Mouse (Mus musculus) ovary, postnatal 36 days (tissue): ENCODE data around the gene Gm128.
"Not testable (repeated sequence)": the region's sequence is repeated elsewhere in the genome, so short reads cannot be mapped to it uniquely, and the experiment has no call there.

Source experiments
- DNase-seq: peaks from one replicate; pipeline ENCODE4 v3.0.0; 2022; ENCODE audit warnings: low spot score, mixed read lengths

The Gm128 gene

DNA sequence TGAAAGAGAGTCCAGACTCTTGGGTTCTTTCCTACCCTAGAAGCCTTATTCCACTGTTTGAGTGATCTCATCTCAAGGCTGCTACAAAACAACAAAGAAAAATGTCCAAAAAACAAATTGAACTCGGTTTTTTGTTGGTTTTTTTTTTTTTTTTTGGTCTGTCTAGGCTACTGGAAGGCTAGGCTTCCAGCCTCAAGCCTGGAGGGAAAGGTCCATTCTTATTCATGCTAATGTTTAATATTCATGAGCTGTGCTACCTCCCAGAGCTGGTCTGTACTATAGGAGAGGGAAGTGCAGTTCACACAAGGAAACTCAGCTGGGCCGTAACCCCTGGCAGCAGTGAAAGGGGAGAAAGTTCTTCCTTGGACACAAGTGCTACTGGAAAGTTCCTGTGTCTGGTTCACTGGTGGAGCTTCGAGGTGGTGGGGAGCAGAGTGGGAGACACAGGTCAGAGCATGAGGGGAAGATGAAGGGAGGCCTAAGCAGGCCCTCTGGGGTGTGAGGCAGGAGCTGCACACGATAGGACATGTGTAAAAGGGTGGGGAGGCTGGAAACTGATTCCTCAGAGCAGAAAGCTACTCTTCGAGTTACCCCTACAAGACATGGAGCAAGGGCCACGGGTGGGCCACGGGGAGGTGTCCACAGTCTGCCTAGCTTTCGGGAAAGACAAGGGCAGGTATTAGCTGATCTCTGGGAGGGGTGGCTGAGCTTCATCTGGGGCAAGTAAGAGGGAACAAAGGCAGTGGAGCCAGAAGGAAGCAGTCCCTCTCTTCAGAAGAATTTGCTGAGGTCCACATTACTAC lies 10.7 kb downstream of the Gm128 start:
- DNase-seq = no peak

DNA sequence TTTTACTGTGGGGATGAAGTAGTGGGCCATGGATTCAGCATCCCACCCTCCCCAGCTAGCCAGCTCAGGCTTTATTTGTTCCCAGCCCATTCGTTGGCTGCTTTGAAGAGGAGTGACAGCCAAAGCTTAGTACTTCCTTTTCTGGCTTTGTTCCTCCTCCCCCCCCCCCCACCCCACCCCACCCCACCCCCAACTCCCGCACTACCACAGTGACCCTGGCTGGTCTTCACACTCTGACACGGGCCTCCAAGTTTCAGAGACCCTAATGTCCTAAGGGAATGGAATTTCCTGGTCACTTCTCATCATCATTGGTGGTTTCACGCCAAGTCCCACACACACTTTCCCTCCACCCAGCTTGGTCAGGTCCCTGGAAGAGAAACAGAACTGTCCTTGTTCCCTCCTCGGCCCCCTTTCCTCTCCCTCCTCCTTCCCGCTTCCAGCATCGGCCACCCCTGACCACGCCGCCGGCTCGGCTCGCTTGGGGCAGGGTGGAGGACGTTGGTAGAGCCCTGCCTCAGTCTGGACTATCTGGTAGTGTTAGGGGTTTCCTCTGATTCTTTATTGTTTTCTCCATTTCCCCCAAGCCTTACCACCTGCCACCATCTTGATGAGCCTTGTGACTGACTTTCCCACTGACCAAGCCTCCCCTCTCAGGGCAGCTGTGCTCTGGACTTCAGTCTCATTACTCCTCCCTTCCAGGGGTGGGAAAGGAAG lies 11.5 kb downstream of the Gm128 start:
- peak; percentile 52 for DNase-seq

DNA sequence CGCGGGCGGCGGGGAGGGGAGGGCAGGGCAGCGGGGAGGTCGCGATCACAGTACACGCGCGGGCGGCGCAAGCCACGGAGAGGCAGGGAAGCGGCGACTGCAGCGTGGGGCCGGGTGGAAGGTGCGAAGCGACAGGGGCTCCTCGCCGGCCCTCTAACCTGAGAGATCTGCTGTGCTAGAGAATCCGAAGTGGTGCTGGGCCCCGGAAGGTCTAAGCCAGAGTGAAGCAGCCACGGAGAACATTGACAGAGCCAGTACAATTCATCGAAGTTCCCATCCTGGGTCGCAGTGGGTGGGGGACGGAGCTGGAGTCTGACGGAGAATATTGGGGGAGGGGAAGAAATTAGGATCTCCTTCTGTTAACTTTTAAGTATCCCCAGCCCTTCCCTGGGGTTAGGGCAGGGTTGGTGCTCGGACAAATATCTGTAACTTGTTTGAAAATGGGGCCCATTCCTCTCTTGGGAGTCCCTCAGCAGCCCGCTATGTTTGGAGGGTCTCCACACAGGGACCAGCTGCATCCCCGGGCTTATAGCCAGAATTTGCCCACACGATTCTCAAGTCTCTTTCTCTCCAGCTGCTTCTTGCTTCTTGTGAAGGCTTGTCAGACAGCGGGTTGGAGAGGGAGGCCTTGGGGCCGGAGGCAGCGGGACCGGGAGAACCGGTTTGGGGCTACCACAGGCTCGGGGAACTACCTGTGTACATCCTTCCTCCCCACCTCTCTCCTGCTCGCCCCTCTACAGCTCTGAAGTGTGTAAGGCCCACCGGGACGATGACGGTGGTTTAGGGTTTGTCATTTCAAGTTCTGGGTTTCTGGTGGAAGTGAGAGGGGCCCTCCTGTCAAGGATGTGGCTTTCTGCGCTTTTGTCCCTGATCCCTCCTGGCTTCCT lies 12.3 kb downstream of the Gm128 start:
- peak; percentile 45 for DNase-seq

DNA sequence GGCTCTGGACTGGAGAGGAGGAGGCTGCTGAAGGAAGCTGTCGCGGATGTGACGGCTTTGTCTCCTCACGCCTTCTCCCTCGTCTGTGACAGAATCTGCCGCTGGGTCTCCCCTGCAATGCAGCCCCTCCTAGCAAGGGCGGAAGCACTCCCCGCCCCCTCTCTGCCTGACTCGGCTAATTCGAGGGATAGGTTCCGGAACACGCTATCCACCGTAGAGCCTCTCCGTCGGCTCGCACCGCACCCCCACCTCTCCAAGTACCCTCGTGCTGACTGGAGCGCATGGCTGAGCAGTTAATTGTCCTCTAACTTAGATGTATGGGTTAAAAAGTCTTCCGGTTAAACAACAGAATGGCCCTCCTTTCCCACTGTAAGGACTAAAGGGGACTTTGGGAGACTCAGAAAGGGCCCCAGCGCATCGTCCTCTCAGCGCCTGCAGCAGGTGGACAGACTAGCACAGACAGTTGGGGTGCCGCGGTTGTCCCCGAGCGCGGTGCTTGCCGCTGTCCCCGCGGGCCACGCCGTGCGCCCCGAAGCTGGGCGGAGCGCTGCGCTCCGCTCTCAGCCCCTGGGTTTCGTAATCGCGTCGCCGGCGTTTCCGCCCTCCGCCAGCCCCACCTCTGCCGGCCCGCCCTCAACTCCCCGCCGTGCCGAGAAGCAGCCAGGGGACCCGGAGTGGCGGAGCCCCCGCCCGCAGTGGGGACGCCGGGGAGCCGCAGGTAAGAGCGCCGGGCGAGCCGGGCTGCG lies 13.1 kb downstream of the Gm128 start, which contains the start of gene Cdc42se1:
Cdc42se1 (plus strand) TSS at position 585 of the 746 bp plus-strand sequence.
- DNase-seq = peak; percentile 87

DNA sequence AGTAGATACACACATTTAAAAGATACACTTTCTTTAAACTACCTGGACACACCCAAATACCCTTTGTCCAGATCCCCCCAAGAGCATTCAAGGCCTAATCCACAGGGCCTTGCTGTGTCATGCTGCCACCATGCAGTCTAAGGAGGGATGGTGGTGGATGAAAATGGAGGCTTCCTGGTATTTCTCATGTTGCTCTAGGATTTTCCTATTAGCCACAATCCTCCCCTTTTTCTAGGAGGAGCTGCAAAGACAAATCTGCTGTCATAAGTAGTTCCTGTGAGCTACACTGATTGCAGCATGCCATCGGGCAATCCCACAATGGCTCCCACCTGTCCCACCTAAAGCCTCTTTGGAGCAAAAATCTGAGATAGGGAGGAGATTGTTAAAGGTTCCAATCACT lies 14.2 kb downstream of the Gm128 start:
- DNase-seq = no peak

DNA sequence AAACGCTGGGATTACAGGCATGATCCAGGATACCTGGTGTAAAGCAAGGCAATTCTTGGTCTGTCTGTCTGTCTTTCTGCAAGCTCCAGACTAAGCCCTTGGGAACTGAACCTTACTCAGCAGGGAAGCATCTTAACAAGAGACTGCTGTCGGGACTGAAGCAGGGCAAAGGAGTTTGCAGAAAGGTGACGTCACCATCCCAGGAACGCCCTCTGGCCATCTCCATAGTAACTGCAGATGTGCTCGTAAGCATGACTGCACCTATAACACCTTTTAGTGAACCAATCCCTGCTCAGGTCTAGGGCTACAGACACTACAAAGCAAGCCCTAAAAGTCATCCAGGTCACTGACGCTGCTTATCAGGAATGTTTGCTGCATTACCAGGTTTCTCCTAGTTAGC lies 17.1 kb downstream of the Gm128 start:
- no peak for DNase-seq

DNA sequence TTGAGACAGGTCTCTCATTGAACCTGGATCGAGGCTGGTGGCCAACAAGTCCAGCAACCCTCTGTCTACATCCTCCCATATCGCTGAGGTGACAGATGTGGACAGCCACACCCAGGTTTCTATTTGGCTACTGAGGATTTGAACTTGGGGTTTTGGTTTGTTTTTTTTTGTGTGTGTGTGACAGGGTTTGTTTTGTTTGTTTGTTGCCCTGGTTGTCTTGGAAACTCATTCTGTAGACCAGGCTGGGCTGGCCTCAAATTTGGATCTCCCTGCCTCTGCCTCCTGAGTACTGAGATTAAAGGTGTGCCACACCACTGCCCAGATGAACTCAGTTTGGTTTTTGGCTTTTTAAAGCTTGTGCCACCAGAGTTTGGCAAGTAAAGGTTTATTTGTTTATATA lies 18.4 kb downstream of the Gm128 start:
- no peak for DNase-seq

DNA sequence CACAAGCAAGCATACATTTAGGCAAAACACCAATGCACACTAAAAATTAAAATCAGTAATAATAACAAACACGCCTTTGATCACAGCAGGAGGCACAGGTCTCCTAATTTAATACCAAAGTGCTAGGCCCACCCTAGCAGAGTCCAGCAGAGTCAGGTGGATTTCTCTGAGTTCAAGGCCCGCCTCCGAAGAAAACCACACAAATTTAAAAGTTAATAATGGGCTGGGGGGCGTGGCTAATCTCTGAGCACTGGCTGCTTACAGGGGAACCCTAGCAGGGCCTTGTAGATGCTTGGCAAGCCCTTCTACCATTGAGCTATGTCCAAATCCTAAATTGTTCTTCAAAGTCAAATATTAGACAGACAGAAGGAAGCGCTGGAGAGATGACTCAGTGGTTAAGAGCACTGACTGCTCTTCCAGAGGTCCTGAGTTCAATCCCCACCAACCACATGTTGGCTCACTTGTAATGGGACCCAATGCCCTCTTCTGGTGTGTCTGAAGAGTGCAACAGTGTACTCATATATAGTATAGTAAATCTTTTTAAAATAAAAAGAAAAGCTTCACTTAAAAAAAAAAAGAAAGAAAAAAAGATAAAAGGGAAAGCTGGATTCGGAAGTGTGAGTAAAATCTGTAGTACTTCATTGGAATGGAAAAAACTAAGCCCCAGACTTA lies 22.8 kb downstream of the Gm128 start:
- no peak for DNase-seq

DNA sequence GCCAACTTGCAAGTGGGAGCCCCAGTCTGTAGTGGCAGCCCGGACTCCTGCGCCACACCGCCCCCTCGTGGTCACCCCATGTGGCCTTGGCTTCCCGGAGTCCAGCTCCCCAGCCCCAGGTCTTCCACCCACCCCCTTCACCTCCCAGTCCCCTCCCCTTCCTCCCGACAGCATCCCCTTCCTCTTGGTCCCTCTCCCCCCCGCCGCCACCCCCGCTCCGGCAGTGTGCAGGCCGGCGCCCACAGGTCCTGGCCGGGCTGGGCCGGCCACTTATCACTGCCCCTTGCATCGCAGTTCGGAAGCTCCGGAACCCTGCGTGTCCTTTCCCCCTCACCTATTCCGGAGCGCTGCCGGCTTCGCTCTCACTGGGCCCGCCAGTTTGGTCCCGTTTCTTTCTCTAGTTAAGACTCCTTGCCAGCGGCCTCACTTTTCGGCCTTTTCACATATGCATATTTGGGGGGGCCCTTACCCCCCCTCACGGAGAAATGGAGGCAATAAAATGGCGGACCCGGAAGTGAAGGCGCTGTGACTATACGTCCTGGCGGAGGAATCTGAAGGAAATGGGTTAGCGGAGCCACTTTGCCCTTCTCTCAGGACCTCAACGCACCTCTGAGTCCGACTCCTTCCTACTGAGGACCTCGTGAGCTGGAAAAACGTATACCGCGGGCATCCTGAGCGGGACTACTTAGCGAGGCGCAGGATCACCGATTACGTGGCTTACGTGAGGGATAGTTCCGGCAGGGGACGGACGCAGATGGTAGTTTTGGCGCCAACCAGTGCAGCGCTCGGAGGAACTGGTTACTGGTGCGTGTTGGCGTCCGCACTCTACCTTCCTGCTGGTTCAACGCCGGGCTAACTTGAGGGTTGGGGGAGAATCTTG lies 23.9 kb downstream of the Gm128 start, which contains the start of gene Gabpb2:
Gabpb2 (minus strand) TSS at position 662 of the 880 bp plus-strand sequence.
- DNase-seq = peak; percentile 96

DNA sequence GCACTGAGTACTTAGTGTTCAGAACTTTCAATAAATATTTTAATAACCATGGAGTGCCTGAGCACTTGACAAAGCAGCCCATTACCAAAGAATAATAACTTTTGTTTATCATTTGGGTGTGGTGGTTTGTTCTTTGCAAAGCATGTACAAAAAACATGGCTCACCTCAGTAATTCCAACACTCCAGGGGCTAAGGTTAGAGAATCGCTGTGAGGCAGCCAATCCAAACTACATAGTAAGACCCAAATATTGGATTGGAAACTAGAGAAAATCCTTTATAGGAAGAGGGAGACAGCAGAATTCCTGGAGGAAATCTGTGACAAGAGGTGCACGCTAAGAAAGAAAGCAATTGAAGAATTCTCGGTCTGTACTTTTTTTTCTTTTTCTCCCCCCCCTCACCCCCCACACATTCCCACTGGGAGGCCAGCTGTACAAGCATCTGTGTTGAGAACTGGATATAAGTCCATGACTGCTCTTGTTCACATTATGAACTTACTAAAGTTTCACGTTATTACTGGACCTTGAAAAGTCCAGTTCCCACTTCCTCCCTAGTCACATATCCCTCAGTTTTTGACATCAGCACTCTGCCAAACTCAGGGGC lies 24.6 kb downstream of the Gm128 start:
- no peak for DNase-seq

DNA sequence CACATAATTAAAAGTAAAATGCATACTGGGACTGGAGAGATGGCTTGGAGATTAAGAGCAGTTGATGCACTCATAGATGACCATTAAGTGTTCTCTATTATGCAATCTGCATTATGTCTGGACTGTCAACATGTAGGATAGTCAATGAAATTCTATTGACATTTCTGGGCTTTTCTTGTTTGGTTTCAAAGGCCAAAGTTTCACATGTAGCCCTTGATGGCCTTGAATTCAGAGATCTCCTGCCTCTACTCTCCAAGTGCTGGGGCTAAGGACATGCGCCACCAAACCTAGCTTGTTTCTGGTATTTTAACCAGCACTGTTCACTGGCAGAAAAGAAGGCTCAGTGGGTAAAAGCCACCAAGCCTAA lies 27.8 kb downstream of the Gm128 start:
- no peak for DNase-seq

DNA sequence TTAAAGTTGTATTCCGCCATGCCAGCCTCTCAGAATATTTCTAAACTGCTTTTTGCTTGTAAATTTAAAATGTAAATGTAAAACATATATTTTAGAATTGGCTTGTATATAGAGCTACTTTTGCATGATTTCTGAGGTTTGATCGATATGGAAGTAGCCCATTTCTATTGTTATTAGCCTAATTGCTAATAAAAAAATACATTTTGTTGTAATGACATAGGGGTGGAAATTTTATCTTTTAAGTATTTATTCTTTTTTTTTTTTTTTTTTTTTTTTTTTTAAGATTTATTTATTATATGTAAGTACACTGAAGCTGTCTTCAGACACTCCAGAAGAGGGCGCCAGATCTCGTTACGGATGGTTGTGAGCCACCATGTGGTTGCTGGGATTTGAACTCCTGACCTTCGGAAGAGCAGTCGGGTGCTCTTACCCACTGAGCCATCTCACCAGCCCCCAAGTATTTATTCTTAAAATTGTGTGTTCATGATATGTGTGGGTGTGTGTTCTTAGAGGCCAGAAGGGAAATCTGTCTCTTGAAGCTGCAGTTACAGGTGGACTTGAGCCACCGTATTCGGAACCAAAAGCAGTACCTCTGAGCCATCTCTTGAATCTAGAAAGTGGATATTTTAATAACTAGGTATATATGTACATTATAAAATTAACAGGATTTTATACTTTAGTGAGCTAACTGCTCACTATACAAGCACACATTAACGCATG lies 28.3 kb downstream of the Gm128 start:
- not testable (repeated sequence) for DNase-seq

DNA sequence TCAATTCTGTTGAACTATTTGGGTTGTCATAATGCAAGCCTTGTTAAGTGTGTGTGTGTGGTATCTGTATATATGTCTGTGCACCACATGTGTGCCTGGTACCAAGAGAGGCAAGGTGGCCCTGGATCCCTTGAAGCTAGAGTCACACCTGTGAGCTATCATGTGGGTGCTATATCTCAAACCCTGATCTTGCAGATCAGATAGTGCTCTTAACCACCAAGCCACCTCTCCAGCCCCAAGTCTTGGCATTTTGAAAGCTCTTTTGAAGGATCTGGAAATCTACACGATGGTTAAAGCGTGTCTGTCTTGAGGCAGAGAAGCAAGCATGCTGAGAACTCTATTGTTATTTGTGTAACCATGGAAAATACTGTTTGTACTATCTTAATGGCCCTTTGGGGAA lies 30.8 kb downstream of the Gm128 start:
- DNase-seq = no peak

DNA sequence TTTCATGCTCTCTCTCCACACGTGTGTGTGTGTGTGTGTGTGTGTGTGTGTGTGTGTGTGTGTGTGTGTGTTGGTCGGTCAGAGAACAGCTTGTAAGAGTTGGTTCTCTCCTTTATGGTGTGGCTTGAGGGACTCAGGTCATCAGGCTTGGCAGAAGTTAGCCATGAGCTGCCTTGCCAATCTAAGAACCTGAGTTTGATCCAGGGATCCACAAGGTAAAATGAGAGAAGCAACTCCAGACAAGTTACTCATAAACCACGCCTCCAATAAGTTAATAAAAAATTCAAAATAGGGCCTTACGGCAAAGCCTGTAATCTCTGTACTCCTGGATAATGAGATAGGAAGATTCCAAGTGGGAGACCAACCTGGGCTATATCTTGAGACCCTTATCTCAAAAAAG lies 33.1 kb downstream of the Gm128 start:
- DNase-seq = no peak

DNA sequence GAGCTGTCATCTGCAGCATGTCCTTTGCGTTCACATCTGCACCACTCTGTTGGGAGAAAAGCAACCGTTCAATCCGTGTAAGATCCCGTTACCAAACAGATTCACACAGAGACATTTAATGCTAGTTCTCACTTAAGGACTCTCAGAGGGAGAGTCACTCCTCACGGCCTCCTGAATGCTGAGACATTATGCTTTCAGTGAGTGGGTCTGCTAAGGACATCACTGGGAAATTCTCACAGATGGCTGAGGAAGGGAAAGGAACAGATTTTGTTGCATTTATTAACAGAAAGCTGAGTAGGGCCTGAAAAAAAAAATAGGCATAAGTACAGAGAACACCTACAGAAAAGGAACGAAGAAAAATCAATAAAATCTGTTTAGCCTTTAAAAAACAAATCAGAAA lies 37.5 kb downstream of the Gm128 start:
- no peak for DNase-seq

DNA sequence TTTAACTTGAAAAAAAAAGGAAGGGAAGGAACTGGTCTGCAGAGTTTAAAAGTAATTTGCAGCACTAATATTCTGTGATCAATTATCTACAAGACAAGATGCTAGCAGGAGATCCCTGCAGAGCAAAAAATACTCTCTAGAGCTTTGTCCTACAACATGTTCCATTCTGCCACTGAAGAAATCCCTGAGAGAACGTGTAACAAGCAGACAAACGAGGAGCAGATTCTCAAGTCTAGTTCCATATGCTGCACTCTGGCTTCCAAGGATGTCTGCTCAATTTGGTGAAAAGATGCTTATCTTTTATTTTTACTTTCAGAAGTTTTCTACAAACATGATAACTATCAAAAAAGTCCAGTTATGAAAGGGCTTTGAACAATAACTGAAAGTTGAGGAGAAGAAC lies 40.8 kb downstream of the Gm128 start:
- DNase-seq = no peak

DNA sequence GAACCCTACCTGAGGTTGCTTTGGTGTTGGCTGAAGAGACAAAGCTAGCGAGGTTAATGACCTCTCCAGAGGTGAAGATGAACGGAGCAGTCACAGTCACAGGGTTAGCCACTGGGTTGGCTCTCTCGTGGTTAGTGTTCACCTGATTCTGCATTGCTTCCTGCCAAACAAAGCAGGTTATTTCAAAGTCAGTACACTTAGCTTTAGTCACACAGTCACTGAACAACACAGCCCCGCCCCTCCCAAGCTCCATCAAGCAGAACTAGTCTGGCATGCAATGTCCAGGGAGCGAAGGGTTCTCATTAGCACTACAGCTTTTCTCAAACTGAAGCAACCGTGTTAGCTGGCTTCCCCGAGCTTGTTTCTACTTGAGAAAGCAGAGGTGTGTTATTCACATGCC lies 41.3 kb downstream of the Gm128 start:
- DNase-seq = no peak

DNA sequence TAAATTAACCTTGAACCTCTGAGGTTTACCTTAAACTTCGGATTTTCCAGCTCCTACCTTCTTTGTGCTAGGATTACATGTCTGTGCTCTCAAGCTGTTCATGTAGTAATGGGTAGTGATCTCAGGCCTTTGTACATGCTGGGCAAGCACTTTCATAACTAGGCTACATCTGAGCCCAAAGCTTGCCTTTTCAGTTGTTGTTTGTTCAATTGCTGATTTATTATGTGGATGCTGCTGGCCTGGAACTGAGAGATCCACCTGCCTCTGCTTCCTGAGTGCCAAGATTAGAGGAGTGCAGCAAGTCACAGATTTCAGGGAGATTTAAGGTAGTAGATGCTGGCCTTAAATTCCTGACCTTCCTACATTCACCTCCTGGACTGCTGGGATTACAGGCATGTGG lies 42.3 kb downstream of the Gm128 start:
- DNase-seq = no peak

DNA sequence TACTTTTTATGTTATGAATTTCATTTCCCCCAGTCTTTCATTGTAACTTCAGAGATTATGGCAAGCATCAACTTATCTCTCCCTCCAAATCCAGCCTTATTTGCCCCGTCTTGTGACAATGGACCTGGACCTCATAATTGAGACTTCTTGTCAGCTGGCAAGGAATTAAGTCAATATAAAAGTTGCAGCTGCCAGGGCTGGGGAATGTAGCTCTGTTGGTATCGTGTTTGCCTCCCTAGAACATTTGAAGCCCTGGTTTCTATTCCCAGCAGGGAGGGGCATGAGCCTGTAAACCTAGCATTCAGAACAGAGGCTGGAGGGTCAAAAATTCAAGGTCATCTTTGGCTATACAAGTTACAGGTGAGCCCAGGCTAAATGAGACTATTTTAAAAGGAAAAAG lies 45.6 kb downstream of the Gm128 start:
- DNase-seq = no peak
